Mouse (Mus musculus) midbrain, embryonic 16.5 days (tissue): Measurements from ENCODE around the gene Cfap221. TPM values are rescaled to one million over a fixed set of nuclear protein-coding genes. Genes with fewer than 3 reads are reported as not detected.

Experiments
- ATAC-seq: fragments of 200-750 bp; cut with Nextera tagmentation; 2 replicates; pipeline ENCODE4 v1.8.0; 2017; ENCODE audit warnings: moderate TSS enrichment
- H3K27ac ChIP-seq: fragments of 300-500 bp; sonication (generic); 2 replicates; pipeline ENCODE4 v1.5.1; 2014; ENCODE audit warnings: mild to moderate bottlenecking, low read length, mixed read lengths
- H3K27me3 ChIP-seq: fragments of 300-500 bp; sonication (generic); 2 replicates; pipeline ENCODE4 v1.6.1; 2014; ENCODE audit warnings: low read depth, low read length, mixed read lengths; ENCODE audit not compliant: control insufficient read depth, insufficient read depth
- H3K36me3 ChIP-seq: fragments of 300-500 bp; sonication (generic); 2 replicates; pipeline ENCODE4 v1.6.1; 2014; ENCODE audit warnings: mild to moderate bottlenecking, low read length, moderate library complexity, mixed read lengths; ENCODE audit not compliant: control insufficient read depth, insufficient read depth
- H3K4me1 ChIP-seq: fragments of 300-500 bp; sonication (generic); 2 replicates; pipeline ENCODE4 v1.6.1; 2014; ENCODE audit warnings: mild to moderate bottlenecking, low read length, mixed read lengths; ENCODE audit not compliant: control insufficient read depth, insufficient read depth
- H3K4me2 ChIP-seq: fragments of 300-500 bp; sonication (generic); 2 replicates; pipeline ENCODE4 v1.6.1; 2014; ENCODE audit warnings: mild to moderate bottlenecking, low read length, mixed read lengths
- H3K4me3 ChIP-seq: fragments of 300-500 bp; sonication (generic); 2 replicates; pipeline ENCODE4 v1.5.1; 2014; ENCODE audit warnings: low read depth, mild to moderate bottlenecking, low read length, moderate library complexity, mixed read lengths
- H3K9ac ChIP-seq: fragments of 300-500 bp; sonication (generic); 2 replicates; pipeline ENCODE4 v1.6.1; 2014; ENCODE audit warnings: low read depth, low read length, mixed read lengths
- H3K9me3 ChIP-seq: fragments of 300-500 bp; sonication (generic); replicated peaks from 2 replicates; pipeline ENCODE4 v1.6.1; 2014; ENCODE audit warnings: mild to moderate bottlenecking, low read length, mixed read lengths; ENCODE audit not compliant: control insufficient read depth, poor library complexity, severe bottlenecking
- WGBS: fragments of 180-500 bp; shearing (Covaris S2); extraction: QIAGEN DNeasy Blood & Tissue Kit; methylation state at CpG from one replicate; pipeline ENCODE4 v1.1.7; 2014; 5-methylcytosine and 5-hydroxymethylcytosine counted together
- polyA plus RNA-seq: library from polyadenylated mRNA; unstranded; fragments of >200 nt; fragmentation: Nextera tagmentation; extraction: Ambion mirVana; gene quantifications from 2 replicates; pipeline ENCODE4 v1.2.1, GENCODE M21; 2015

Gene Cfap221
- polyA plus RNA-seq, 1 experiment from 2014 or later = 0.40 TPM

DNA sequence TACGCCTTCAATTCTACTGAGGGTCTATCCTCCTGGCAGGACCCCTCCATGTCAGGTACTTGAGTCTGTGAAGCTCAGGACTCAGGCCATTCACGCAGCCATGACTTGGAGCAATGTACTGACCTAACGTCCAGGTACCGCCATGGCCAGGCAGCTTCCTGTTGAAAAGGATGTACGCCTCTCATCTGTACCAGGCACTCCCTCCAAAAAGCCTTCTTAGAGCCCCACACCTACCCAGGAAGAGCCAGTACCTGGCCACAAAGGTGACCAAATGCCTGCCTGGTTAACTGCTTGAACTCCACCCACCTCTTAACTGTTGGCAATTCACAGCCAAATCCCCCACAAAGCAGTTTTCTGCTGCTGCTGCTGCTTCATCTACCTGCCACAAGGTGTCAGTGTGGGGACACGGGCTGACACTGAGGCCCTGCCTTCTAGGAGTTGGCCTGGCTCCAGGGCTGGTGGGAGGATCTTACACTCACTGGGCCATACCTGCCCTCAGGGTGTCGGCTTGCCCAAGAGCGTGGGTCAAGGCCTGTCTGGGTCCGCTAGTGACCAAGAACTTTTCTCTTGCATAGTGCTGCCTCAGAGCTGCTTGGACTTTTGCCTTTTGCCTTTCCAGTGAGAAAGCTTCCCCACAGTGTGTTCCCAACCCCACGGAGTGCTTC is 35.9 kb upstream of the Cfap221 start:
- 53% methylated on average over 10 of the region's 10 CpGs for WGBS
- Histone ChIP-seq H3K27me3 (no peaks in the 10 kb centered on the region), H3K4me2 (no peak overlapping the region), H3K4me3 (no peak overlapping the region), H3K4me1 (no peaks in the 10 kb centered on the region), H3K36me3 (no peaks in the 10 kb centered on the region), H3K27ac (no peak overlapping the region), H3K9ac (no peak overlapping the region), H3K9me3 (no peaks in the 10 kb centered on the region)
- peak; percentile 44; the same call in 1 of the 2 replicates for ATAC-seq

DNA sequence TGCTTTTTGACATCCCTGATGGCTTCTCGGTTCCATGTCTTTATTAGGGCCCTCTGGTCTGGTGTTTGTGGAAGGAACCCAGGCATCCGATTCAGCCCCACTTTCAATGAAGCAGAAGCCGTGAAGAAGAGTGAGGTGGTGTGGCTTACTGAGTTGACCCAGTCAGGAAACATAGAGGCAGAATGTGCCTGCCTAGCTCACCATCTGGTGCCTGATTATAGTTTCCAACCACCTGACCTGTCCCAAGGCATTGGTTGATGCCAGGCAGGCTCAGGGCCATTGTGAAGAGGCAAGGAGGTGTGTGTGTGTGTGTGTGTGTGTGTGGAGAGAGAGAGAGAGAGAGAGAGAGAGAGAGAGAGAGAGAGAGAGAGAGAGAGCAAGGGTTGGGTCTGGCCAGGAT is 33.4 kb upstream of the Cfap221 start:
- H3K4me3 ChIP-seq = no peak overlapping the region
- WGBS = 76% methylated on average over 3 of the region's 3 CpGs
- no peak overlapping the region for H3K27ac ChIP-seq
- no peak overlapping the region for H3K4me2 ChIP-seq
- H3K9ac ChIP-seq = no peak overlapping the region
- no peaks in the 10 kb centered on the region for H3K4me1 ChIP-seq
- no peaks in the 10 kb centered on the region for H3K9me3 ChIP-seq
- no peaks in the 10 kb centered on the region for H3K36me3 ChIP-seq
- ATAC-seq = no peak
- H3K27me3 ChIP-seq = no peaks in the 10 kb centered on the region

DNA sequence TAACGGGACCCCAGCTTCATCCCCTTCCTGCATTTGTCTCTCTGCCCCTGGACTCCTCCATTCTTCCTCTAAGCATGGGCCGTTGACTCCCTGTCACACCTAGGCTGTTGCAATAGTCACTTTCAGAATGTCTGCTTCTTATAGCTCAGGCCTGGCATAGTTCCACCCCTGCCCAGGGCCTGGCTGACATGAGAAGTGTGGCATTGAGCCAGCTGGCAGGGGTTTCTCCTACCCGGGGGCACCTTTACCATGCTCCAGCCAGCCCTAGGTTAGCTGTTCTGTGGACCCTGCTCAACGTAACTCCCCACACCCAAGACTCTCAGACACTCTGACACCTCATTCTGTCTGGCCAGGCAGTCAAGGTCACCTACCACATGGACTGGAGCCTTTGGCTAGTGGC is 30.7 kb upstream of the Cfap221 start:
- no peaks in the 10 kb centered on the region for H3K9me3 ChIP-seq
- no peak for ATAC-seq
- H3K9ac ChIP-seq = no peak overlapping the region
- no peak overlapping the region for H3K27ac ChIP-seq
- 62% methylated on average over 4 of the region's 4 CpGs for WGBS
- no peaks in the 10 kb centered on the region for H3K36me3 ChIP-seq
- H3K4me1 ChIP-seq = no peaks in the 10 kb centered on the region
- H3K27me3 ChIP-seq = no peaks in the 10 kb centered on the region
- no peak overlapping the region for H3K4me3 ChIP-seq
- no peak overlapping the region for H3K4me2 ChIP-seq

DNA sequence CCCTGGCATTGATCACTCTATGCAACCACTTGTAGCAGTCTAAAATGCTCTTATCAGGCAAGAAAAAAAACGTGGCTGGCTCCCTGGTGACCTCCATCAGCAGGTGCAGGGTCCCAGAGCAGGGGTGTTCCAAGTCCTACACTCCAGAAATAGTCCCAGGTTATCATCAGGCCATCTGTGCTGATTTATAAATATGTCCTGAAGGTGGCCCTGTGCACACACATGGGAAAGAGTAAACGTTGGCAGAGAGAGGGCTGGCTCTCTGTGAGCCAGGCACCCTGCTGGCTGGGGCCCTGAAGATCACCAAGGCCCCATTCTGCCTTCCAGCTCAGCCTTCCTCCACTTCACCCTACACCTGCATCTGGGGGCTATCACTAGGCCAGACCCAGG is 28.0 kb upstream of the Cfap221 start:
- no peaks in the 10 kb centered on the region for H3K4me1 ChIP-seq
- no peaks in the 10 kb centered on the region for H3K9me3 ChIP-seq
- H3K4me2 ChIP-seq = no peak overlapping the region
- no peaks in the 10 kb centered on the region for H3K36me3 ChIP-seq
- 34% methylated on average over 2 of the region's 2 CpGs for WGBS
- H3K9ac ChIP-seq = no peak overlapping the region
- H3K27ac ChIP-seq = no peak overlapping the region
- ATAC-seq = no peak
- no peak overlapping the region for H3K4me3 ChIP-seq
- no peaks in the 10 kb centered on the region for H3K27me3 ChIP-seq

DNA sequence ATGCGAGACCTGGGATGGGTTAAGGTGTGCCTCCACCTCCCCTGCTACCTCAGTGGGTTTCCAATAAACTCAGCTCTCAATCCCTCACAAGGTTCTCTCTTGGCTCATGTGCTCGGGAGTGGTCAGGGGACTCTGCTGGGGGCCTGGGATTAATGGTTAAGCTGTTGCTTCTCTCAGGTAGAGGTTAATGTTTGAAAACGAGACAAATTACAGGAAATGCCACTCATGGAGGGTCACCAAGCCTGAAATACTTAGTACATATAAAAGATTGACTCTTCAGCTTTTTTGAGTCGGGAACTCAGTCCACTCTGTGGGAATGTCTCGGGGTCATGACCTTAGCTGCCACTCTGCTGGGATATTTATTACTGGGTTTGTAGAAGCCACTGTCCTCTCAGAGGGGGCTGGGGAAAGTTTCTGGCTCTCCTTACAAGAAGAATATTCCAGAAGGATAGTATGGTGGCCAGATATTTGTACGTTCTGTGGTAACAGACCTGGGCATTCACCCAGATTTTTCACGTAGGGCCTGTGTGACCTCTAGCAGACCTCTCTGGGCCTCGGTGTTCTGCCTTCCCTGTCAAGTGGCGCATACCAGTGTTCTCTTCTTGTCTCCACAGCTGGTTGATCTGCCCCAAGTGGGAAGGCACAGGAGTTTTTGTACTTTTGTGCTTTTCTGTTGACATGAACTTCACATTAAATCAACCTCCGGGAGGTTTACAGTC is 27.5 kb upstream of the Cfap221 start:
- Histone ChIP-seq H3K36me3 (no peaks in the 10 kb centered on the region), H3K27ac (no peak overlapping the region), H3K4me3 (no peak overlapping the region), H3K4me2 (no peak overlapping the region), H3K27me3 (no peaks in the 10 kb centered on the region), H3K4me1 (no peaks in the 10 kb centered on the region), H3K9me3 (no peaks in the 10 kb centered on the region), H3K9ac (no peak overlapping the region)
- no peak for ATAC-seq
- WGBS = 69% methylated on average over 10 of the region's 10 CpGs

DNA sequence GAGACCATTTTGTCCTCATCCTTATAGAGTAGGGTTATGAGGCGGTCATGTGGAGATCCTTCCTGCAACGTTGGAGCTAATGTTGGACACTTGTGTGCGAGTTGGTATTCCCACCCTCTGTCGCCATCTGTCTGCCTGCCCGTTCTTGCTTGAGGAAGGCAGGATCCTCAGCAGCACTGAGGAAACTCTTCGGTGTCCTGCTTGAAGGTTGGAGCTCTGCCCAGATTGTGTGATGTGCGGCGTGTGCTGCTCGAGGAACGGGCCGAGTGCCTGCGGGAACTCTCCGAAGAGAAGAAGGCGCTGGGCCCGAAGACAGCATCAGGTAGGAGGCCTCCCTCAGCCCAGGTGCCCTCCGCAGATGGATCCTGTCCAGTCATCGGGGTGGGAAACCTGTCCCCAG is 24.9 kb upstream of the Cfap221 start:
- no peak overlapping the region for H3K27ac ChIP-seq
- no peak for ATAC-seq
- 94% methylated on average over 17 of the region's 17 CpGs for WGBS

DNA sequence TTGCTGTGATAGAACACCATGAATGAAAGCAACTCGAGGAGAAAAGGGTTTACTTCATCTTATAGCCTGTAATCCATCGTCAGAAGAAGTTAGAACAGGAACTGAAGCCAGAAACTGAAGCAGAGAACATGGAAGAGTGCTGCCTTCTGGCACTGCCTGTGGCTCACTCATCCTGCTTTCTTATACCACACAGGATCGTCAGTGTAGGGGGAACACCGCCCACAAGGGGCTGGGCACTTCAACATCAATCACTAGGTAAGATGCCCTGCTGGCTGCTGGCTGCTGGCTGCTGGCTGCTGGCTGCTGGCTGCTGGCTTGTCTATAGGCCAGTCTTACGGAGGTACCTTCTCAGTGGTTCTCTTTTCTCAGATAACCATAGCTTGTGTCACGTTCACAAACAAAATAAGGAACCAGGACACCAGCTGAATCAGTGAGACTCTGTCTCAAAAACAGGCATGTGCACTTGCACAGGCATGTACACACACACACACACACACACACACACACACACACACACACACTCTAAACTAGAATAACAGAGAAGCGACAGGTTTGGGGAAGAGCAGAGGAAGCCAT is 23.4 kb upstream of the Cfap221 start:
- Histone ChIP-seq H3K27me3 (no peaks in the 10 kb centered on the region), H3K4me1 (no peaks in the 10 kb centered on the region), H3K4me2 (no peak overlapping the region), H3K27ac (no peak overlapping the region), H3K9me3 (no peaks in the 10 kb centered on the region), H3K4me3 (no peak overlapping the region), H3K9ac (no peak overlapping the region), H3K36me3 (no peaks in the 10 kb centered on the region)
- WGBS = 80% methylated on average over 7 of the region's 7 CpGs
- no peak for ATAC-seq

More for the DNA sequence above, 24.9 kb upstream of the Cfap221 start:
- Histone ChIP-seq H3K4me3 (no peak overlapping the region), H3K4me1 (no peaks in the 10 kb centered on the region), H3K27me3 (no peaks in the 10 kb centered on the region), H3K9me3 (no peaks in the 10 kb centered on the region), H3K4me2 (no peak overlapping the region), H3K9ac (no peak overlapping the region), H3K36me3 (no peaks in the 10 kb centered on the region)

DNA sequence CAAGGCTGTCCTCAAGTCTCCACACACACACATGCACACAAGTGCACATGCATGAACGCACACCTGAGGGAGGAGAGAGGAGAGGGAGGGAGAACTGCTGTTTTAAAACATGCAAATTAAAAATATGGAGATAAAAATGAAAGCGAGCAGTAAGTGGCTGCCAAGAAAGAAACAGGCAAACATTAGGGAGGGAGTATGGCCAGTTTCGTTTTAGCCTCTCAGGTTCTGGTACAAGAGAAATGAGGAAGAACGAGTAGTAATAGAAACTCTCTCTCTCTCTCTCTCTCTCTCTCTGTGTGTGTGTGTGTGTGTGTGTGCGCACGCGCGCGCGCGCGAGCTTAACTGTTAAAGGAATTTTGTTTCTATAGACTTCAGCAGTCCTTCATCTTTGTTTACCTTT is 22.4 kb upstream of the Cfap221 start:
- Histone ChIP-seq H3K27me3 (no peaks in the 10 kb centered on the region), H3K9me3 (no peaks in the 10 kb centered on the region), H3K4me1 (no peaks in the 10 kb centered on the region), H3K36me3 (no peaks in the 10 kb centered on the region), H3K27ac (no peak overlapping the region), H3K4me2 (no peak overlapping the region), H3K4me3 (no peak overlapping the region), H3K9ac (no peak overlapping the region)
- no peak for ATAC-seq
- 93% methylated on average over 12 of the region's 12 CpGs for whole genome bisulfite sequencing

DNA sequence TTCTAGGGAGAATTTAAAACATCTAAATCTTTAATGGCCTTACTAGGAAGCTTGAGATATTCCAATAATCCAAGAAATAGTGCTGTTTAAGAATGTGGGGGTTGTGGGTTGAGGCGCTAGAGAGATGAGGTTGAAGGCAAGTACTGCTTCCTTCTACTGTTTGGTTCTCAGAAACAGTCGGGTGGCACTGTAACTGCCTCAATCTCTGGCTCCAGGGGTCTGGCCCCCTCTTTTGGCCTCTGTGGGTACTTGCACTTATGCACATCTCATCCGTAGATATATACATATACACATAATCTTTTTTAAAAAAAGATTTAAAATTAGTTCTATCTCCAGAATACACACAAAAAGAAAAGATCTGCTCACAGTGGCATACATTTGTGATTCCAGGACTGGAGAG is 21.9 kb upstream of the Cfap221 start:
- Histone ChIP-seq H3K27me3 (no peaks in the 10 kb centered on the region), H3K4me2 (no peak overlapping the region)

More for the DNA sequence above, 21.9 kb upstream of the Cfap221 start:
- no peak overlapping the region for H3K4me3 ChIP-seq
- no peak overlapping the region for H3K27ac ChIP-seq
- no peaks in the 10 kb centered on the region for H3K4me1 ChIP-seq
- 27% methylated on average over 3 of the region's 3 CpGs for WGBS
- no peaks in the 10 kb centered on the region for H3K9me3 ChIP-seq
- no peak for ATAC-seq
- H3K36me3 ChIP-seq = no peaks in the 10 kb centered on the region
- H3K9ac ChIP-seq = no peak overlapping the region
